Mouse (Mus musculus) adipocyte (in vitro differentiated cells): ENCODE data around the gene Aqp2.

Source experiments
- DNase-seq: peaks from one replicate; pipeline ENCODE4 v3.0.0-alpha.2; 2016; ENCODE audit warnings: low spot score

Aqp2 gene

DNA sequence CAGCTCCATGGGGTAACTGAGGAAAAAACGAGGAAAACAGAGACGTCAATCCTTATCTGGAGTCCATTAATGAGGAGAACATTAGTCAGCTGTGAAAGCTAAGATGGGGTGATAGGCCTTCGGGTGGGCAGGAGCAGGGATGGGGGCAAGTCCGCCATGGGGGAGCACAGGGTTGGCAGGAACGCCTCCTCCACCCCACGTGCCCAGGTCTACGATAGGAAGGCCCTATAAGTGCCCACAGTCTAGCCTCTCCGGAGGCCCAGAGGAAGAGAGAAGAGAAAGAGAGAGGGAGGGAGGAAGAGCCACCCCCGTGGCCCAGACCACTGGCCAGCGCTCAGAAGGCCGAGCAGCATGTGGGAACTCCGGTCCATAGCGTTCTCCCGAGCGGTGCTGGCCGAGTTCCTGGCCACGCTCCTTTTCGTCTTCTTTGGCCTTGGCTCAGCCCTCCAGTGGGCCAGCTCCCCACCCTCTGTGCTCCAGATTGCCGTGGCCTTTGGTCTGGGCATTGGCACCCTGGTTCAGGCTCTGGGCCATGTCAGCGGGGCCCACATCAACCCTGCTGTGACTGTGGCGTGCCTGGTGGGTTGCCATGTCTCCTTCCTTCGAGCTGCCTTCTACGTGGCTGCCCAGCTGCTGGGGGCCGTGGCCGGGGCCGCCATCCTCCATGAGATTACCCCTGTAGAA, at the start of gene Aqp2:
TSS of gene Aqp2 (plus strand) at position 254 of the 684 bp plus-strand sequence.
- DNase-seq, result peak; percentile 39

GRCm38 (mm10) chr15:99531146-99531545, 47.7 kb upstream of the Aqp2 start:
- no peak for DNase-seq

- no peak for DNase-seq
Measured at GRCm38 (mm10) chr15:99532023-99532422, 46.8 kb upstream of the Aqp2 start.

GRCm38 (mm10) chr15:99536889-99537862, 41.7 kb upstream of the Aqp2 start:
- no peak for DNase-seq

DNA sequence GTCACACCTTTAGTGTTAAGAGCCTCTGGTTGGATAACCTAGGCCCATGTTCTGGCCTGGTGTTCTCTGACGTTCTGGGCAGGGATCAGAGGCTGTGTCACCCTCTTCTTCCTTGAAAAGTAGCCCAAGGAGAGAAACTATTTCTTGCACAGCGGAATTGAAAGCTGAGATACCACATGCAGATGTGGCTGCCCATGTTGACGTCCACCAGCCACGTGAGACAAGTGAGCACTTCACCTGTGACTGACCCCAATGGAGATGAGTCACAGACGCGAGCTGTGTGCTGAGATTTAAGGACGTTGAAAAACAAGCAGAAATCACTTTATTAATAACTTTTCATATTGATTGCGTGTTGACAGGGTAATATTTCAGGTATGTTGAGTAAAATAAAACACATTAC, 39.0 kb upstream of the Aqp2 start:
- DNase-seq, result no peak

- DNase-seq, result no peak
Measured at GRCm38 (mm10) chr15:99544047-99544446, 34.8 kb upstream of the Aqp2 start.

DNA sequence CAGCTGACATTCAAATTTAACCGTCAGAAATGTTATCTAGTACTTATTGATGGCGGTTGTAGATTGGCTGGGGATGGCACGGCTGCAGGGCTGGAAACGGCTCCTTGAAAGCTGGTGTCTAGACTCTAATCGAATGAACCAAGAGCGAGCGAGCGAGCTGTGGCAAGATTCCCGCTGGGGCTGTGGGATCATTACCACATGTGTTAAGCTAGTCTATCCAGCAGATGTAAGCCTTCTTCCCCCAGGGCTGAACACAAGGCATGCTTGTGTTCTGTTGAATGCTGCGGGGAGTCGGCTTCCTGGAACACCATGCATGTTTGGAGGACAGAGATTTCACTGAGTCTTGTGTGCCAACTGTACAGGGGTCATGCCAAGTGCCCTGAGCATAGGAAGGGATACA, 32.3 kb upstream of the Aqp2 start:
- peak; percentile 35 for DNase-seq

DNA sequence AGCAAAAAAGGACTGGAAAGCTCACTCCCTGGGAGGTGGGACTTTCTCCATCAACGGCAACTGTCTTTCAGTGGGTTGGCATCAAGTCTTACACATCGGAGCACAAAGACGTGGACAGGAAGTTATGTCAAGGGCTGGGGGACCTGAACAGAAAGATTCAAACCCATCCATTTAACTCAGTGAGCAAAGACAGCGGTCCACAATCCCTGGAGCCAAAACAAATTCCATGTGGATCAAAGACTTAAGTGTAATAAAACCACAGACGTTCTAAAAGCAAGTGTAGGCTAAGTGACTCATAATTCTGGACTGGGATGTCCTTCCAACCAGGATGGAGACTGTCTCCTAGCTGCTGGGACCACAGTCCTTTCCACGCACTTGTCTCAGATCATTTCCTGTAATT, 31.1 kb upstream of the Aqp2 start:
- no peak for DNase-seq

- no peak for DNase-seq
Measured at GRCm38 (mm10) chr15:99549901-99550300, 29.0 kb upstream of the Aqp2 start.

DNA sequence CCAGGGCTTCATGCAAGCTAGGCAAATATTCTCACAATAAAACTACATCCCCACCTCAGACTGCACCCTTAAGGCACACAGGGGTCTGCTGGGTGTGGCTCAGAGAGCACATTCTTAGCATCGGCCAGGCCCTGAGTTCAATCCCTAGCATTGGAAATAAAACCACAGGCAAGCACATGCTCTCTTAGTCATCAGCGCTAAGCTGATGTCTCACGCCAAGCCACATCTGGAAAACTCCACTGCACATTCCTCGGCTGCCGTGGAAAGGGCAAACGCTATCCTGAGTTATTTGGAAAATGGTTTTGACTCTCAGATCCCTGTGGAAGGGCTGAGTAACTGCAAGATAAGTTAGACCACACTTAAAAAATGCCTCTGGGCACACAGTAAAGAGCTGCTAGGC, 25.1 kb upstream of the Aqp2 start:
- DNase-seq, result peak; percentile 59

- DNase-seq, result no peak
Measured at GRCm38 (mm10) chr15:99558947-99559346, 19.9 kb upstream of the Aqp2 start.

- no peak for DNase-seq
Measured at GRCm38 (mm10) chr15:99560246-99560645, 18.6 kb upstream of the Aqp2 start.

GRCm38 (mm10) chr15:99567371-99567770, 11.5 kb upstream of the Aqp2 start:
- peak; percentile 36 for DNase-seq

DNA sequence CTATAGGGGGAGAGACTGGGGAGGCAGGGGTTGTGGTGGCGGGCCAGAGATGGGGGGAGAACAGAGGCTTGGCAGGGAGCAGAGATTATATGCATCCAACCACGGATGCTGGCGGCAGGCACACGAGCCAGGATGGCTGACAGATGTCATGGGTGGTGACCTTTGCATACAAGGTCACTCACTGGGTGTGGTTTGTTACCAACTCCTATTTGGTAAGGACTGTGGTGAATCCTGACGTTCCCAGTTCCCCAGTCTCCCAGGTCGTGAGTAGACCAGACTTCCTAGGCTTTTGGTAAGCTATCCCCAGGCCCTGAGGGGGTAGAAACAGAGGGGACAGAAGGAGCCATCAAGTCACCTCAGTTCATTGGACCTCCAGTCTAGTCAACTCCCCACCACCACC, 10.2 kb upstream of the Aqp2 start:
- DNase-seq, result no peak

DNA sequence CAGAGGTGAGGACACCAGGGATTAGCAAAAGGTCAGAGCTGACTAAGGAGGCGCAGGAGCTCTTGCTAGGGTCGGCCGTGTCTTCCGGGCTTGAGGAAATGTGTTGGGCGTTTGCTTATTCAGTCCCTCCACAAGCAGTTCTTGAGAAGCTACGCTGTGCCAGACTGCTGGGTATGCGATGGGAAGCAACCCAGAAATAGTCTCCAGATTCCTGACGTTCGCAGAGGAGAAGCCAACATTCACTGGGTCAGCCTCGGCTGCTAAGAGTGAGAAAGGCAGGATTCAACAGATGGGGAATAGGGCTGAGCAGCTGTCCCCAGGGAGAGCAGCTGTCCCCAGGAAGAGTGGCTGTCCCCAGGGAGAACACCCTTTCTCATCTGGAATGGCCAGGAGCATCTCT, 9.7 kb upstream of the Aqp2 start:
- DNase-seq, result no peak

DNA sequence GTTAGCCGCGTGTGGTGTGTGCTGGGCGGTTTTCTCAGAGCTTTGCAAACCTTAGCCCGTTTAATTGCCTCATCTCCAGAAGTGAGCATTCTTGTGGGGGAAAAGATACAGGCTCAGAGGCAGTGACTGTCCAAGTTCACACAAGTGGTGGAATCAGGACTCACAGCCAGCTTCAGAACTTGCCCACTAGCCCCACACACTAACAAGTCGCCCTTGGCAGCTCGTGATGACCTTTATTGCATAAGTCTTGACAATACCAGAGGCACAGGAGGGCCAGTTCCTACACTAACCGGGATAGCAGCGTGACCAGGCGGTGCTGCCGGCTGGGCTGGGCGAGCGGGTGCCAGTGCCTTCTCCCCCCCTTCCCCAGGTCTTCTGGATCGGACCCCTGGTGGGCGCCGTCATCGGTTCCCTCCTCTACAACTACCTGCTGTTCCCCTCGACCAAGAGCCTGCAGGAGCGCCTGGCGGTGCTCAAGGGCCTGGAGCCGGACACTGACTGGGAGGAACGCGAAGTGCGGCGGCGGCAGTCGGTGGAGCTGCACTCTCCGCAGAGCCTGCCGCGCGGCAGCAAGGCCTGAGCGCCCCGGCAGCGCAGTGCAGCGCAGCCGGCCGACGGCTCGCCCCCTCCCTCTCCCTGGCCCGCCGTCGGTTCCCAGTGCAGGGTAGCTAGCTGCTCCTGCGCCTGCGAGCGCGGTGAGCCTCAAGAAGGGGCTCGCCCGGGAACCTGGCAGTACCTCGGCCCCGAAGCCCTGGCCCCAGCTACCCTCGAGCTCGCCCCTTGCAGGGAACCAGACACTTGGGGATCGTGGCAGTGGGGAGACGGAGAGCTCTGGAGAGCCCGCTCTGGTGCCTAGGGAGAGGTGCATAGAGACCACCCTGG, 4.8 kb downstream of the Aqp2 start:
- peak; percentile 56 for DNase-seq

- DNase-seq, result no peak
Measured at GRCm38 (mm10) chr15:99584407-99585202, 5.8 kb downstream of the Aqp2 start.

DNA sequence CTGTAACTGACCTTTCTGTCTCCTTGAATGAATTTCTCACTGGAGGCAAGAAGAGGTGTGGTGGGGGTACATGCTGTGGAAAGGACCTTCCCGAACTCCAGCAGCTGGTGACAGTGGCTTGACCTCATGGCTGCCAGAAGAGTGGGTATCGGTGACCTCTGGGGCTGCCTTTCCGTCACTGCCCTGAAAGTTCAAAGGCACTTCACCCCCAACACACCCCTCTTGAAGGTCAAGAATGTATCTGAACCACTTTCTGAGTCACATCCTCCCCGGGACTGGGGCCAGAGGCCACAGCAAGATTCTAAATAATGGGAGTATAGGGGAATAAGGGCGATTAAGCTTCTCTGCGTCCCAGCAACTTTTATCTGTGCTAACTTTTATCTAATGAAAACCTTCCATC, 6.9 kb downstream of the Aqp2 start:
- DNase-seq, result no peak

DNA sequence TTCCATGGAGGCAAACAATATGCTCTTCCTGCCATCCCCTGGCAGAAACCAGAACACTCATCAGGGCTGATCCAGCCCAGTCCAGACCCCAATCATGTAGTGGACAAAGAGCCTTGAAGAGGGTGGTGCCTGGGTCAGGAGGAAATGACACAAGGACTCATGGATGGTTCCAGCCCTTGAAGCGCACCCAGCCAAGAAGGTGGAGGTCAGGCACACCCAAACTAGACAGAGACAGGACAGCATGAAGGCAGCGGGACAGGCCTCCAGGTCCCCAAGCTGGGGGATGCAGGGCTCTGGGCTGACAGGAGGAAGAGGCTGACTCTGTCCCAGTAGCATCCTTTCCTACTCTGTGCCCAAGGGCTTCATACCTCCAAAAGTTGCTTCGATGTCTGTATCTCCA, 7.7 kb downstream of the Aqp2 start:
- DNase-seq, result no peak

- no peak for DNase-seq
Measured at GRCm38 (mm10) chr15:99589237-99589636, 10.4 kb downstream of the Aqp2 start.

GRCm38 (mm10) chr15:99589704-99590103, 10.8 kb downstream of the Aqp2 start:
- no peak for DNase-seq
